Mouse (Mus musculus) C2C12 (cell line): ENCODE measurements at regions not wholly inside any gene's neighbourhood (a gene's known extent, or its start where the extent isn't known, plus 50 kb on each side); places are given as distances from the start of the nearest gene placed in this dataset.

Source experiments
- CEBPB ChIP-seq: IDR thresholded peaks from one replicate; pipeline ENCODE4 v1.6.1; 2011; ENCODE audit warnings: low read depth, mild to moderate bottlenecking, control low read depth, moderate library complexity
- CTCF ChIP-seq: IDR thresholded peaks from one replicate; pipeline ENCODE4 v1.5.1; 2011; ENCODE audit not compliant: control insufficient read depth, insufficient read depth, insufficient read length
- FOSL1 ChIP-seq: IDR thresholded peaks from one replicate; pipeline ENCODE4 v1.8.0; 2011; ENCODE audit warnings: mild to moderate bottlenecking, low read length; ENCODE audit not compliant: poor library complexity, insufficient read depth, severe bottlenecking
- MAX ChIP-seq: IDR thresholded peaks from one replicate; pipeline ENCODE4 v1.6.1; 2011; ENCODE audit warnings: mild to moderate bottlenecking, control low read depth
- MYOD1 ChIP-seq: IDR thresholded peaks from one replicate; pipeline ENCODE4 v1.6.1; 2011; ENCODE audit warnings: low read depth; ENCODE audit not compliant: control insufficient read depth, insufficient read length
- MYOG ChIP-seq: IDR thresholded peaks from one replicate; pipeline ENCODE4 v1.6.1; 2011; ENCODE audit not compliant: control insufficient read depth, insufficient read length; ENCODE audit errors: extremely low read depth
- USF1 ChIP-seq: IDR thresholded peaks from one replicate; pipeline ENCODE4 v1.6.1; 2011; ENCODE audit warnings: low read depth, mild to moderate bottlenecking, control low read depth, moderate library complexity

DNA sequence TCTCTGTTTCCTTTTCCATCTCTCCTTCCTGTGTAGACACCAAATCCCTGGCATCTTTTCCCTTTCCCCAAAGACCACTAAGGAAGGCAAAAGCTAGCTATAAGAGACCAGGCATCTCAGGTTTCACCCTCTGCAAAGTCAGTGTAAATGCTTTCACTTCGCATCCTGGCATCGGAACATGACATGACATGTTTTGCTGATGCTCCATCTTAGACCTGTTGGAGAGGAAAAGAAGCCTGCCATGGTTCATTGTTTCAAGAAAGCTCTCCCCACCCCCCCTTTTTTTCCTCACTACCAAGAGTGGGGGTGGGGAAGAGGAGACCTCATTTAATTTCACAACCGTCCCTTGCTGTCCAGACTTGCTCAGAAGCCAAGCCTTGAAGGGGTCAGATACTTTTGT is 156.4 kb upstream of the Camk1g start:
- TF ChIP-seq CTCF, result no peak
- TF ChIP-seq CEBPB, result no peak
- TF ChIP-seq USF1, result no peak
- no peak for TF ChIP-seq MAX
- no peak for TF ChIP-seq MYOD1
- TF ChIP-seq FOSL1, result no peak
- no peak for TF ChIP-seq MYOG
